Mouse (Mus musculus): ENCODE data around the gene Sept4.

GRCm38 (mm10) chr11:87599395-87600089, 30.8 kb downstream of the Sept4 start:
- TF ChIP-seq POLR2A (IDR thresholded peaks at IDR 0.05; ENCODE audit: borderline replicate concordance, extremely low read depth, insufficient read depth, insufficient read length, poor library complexity, severe bottlenecking) (no peak), CTCF (IDR thresholded peaks at IDR 0.05; ENCODE audit: borderline replicate concordance, extremely low read depth, insufficient read depth, insufficient read length) (no peak)

Data from brain, embryonic 14.5 days (tissue).